Mouse (Mus musculus) kidney, embryonic 16.5 days (tissue): ENCODE results near the gene Bptf. TPM values are rescaled to one million over a fixed set of nuclear protein-coding genes. Genes with fewer than 3 reads are reported as not detected.

ENCODE experiments used
- ATAC-seq: fragments of 200-750 bp; cut with Nextera tagmentation; 2 replicates; pipeline ENCODE4 v1.8.0; 2017; ENCODE audit warnings: moderate TSS enrichment; ENCODE audit not compliant: low FRiP score, low TSS enrichment
- H3K27ac ChIP-seq: fragments of 300-500 bp; sonication (generic); 2 replicates; pipeline ENCODE4 v1.5.1; 2014; ENCODE audit warnings: low read length
- H3K27me3 ChIP-seq: fragments of 300-500 bp; sonication (generic); 2 replicates; pipeline ENCODE4 v1.6.1; 2014; ENCODE audit warnings: low read length, control low read depth, mixed read lengths; ENCODE audit not compliant: insufficient read depth
- H3K36me3 ChIP-seq: fragments of 300-500 bp; sonication (generic); 2 replicates; pipeline ENCODE4 v1.6.1; 2014; ENCODE audit warnings: low read length, control low read depth, mixed read lengths; ENCODE audit not compliant: insufficient read depth
- H3K4me1 ChIP-seq: fragments of 300-500 bp; sonication (generic); 2 replicates; pipeline ENCODE4 v1.6.1; 2014; ENCODE audit warnings: low read length, control low read depth, mixed read lengths; ENCODE audit not compliant: insufficient read depth
- H3K4me2 ChIP-seq: fragments of 300-500 bp; sonication (generic); replicated peaks from 2 replicates; pipeline ENCODE4 v1.6.1; 2014; ENCODE audit warnings: low read depth, low read length
- H3K4me3 ChIP-seq: fragments of 300-500 bp; sonication (generic); 2 replicates; pipeline ENCODE4 v1.5.1; 2014; ENCODE audit warnings: mild to moderate bottlenecking, low read length
- H3K9ac ChIP-seq: fragments of 300-500 bp; sonication (generic); replicated peaks from 2 replicates; pipeline ENCODE4 v1.6.1; 2014; ENCODE audit warnings: low read length
- H3K9me3 ChIP-seq: fragments of 300-500 bp; sonication (generic); 2 replicates; pipeline ENCODE4 v1.6.1; 2016; ENCODE audit warnings: low read length, control low read depth
- WGBS: fragments of 180-500 bp; shearing (Covaris S2); extraction: QIAGEN DNeasy Blood & Tissue Kit; methylation state at CpG from one replicate; pipeline ENCODE4 v1.1.7; 2014; 5-methylcytosine and 5-hydroxymethylcytosine counted together
- polyA plus RNA-seq: library from polyadenylated mRNA; unstranded; fragments of >200 nt; fragmentation: Nextera tagmentation; extraction: Ambion mirVana; gene quantifications from 2 replicates; pipeline ENCODE4 v1.2.1, GENCODE M21; 2015

Bptf gene
- polyA plus RNA-seq, 1 experiment from 2014 or later: 27.7 TPM

DNA sequence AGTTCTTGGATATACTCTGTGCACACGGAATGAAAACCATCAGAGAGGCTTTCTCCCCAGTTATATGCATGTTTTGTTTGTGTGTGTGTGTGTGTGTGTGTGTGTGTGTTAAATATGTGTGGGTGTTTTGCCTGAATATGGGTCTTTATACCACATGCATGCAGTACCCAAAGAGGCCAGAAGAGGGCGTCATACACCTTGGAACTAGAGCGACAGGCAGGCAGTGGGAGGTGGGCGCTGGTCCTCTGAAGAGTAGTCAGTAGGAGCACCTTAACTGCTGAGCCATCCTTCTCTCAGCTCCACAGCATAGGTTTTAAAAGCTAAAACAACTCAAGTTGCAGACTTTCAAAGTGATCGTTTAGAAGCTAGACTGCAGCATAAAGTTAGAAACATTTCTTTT lies 26.7 kb downstream of the Bptf start:
- Histone ChIP-seq H3K9me3 (no peaks in the 10 kb centered on the region), H3K4me1 (peaks cover 11% of the 10 kb centered on the region), H3K27ac (no peak overlapping the region), H3K4me3 (no peak overlapping the region), H3K36me3 (peaks cover under 1% of the 10 kb centered on the region; the same call in 1 of the 2 replicates), H3K9ac (no peak overlapping the region), H3K4me2 (no peak overlapping the region), H3K27me3 (no peaks in the 10 kb centered on the region)
- ATAC-seq: no peak
- 60% methylated on average over 5 of the region's 5 CpGs for WGBS

GRCm38 (mm10) chr11:107103736-107104135 lies 28.2 kb downstream of the Bptf start:
- peaks cover 3% of the 10 kb centered on the region; the same call in 1 of the 2 replicates for H3K36me3 ChIP-seq
- no peak for ATAC-seq
- H3K4me3 ChIP-seq: no peak overlapping the region
- H3K9ac ChIP-seq: no peak overlapping the region
- H3K4me1 ChIP-seq: peaks cover 11% of the 10 kb centered on the region
- no peaks in the 10 kb centered on the region for H3K9me3 ChIP-seq
- H3K27me3 ChIP-seq: no peaks in the 10 kb centered on the region
- H3K27ac ChIP-seq: no peak overlapping the region
- H3K4me2 ChIP-seq: no peak overlapping the region
- WGBS: 83% methylated on average over 2 of the region's 2 CpGs

GRCm38 (mm10) chr11:107103224-107103589 lies 28.7 kb downstream of the Bptf start:
- no peak overlapping the region for H3K4me3 ChIP-seq
- 49% methylated on average over 2 of the region's 2 CpGs for WGBS
- H3K9me3 ChIP-seq: no peaks in the 10 kb centered on the region
- peaks cover 6% of the 10 kb centered on the region for H3K36me3 ChIP-seq
- H3K27ac ChIP-seq: no peak overlapping the region
- no peak overlapping the region for H3K9ac ChIP-seq
- no peak overlapping the region for H3K4me2 ChIP-seq
- H3K27me3 ChIP-seq: no peaks in the 10 kb centered on the region
- peaks cover 11% of the 10 kb centered on the region for H3K4me1 ChIP-seq
- no peak for ATAC-seq

DNA sequence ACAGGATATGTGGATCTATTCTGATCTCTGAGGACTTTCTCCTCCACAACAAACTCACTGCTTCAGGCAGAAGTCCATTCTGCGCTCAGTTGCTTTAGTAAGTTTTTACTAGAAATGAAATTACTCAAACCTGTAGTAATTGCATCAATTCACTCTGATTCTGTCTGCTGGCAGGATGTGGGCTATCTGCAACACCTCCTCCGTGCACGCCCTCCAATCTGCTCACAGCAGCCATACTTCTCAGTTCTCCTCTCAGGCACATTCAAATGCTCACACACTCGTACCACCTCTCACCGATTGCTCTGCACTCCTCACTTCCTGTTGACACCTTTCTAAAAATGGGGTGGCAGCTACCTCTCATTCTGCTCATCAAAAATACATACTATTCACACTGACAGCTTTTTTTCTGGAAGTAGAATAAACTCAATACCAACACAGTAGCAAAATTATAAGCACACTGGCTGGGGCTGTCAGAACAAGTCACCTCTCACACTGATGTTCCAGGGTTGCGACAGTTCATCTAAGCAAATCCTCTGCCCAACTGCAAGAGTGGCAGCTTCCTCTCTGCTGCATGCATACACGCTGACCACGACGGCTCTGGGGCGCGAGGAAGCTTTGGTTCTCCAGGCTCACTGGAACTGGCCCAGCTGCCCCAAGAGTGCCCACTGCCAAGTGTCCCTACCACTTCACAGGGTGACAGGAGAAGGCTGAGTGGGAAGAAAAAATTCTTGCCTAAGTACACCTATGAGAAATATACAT lies 29.3 kb downstream of the Bptf start:
- Histone ChIP-seq H3K27me3 (no peaks in the 10 kb centered on the region), H3K4me2 (no peak overlapping the region), H3K9ac (no peak overlapping the region), H3K4me1 (peaks cover 11% of the 10 kb centered on the region), H3K4me3 (no peak overlapping the region), H3K9me3 (no peaks in the 10 kb centered on the region), H3K36me3 (peaks cover 11% of the 10 kb centered on the region), H3K27ac (no peak overlapping the region)
- no peak for ATAC-seq
- 68% methylated on average over 11 of the region's 11 CpGs for WGBS

GRCm38 (mm10) chr11:107096973-107097372 lies 35.0 kb downstream of the Bptf start:
- peaks cover 28% of the 10 kb centered on the region for H3K36me3 ChIP-seq
- no peak overlapping the region for H3K4me3 ChIP-seq
- no peaks in the 10 kb centered on the region for H3K4me1 ChIP-seq
- H3K9me3 ChIP-seq: no peaks in the 10 kb centered on the region
- H3K4me2 ChIP-seq: no peak overlapping the region
- no peak overlapping the region for H3K27ac ChIP-seq
- WGBS: 93% methylated on average over 5 of the region's 5 CpGs
- no peak overlapping the region for H3K9ac ChIP-seq
- no peaks in the 10 kb centered on the region for H3K27me3 ChIP-seq
- no peak for ATAC-seq

GRCm38 (mm10) chr11:107093871-107094270 lies 38.1 kb downstream of the Bptf start:
- Histone ChIP-seq H3K4me1 (no peaks in the 10 kb centered on the region), H3K9ac (no peak overlapping the region), H3K4me3 (no peak overlapping the region), H3K4me2 (no peak overlapping the region), H3K9me3 (no peaks in the 10 kb centered on the region), H3K27ac (no peak overlapping the region), H3K36me3 (peaks cover 34% of the 10 kb centered on the region), H3K27me3 (no peaks in the 10 kb centered on the region)
- WGBS: 69% methylated on average over 7 of the region's 7 CpGs
- ATAC-seq: no peak

DNA sequence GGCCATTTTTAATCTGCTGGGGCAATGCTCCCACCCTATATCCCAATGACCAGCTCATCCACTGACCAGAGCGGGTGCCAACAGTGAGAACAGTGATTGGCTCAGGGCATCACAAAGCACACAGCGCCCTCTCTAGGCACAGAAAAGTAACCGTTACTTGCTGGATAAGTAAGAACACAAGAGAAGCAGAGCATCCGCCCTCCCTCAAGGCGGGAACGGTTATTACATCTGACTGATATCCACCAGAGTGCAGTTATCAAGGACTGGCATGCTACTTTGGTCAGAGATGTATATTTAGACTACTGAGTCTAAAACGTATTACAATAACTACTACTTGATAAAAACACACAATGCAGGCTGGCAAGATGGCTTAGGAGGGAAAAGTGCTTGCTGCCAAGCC lies 39.3 kb downstream of the Bptf start:
- WGBS: 93% methylated on average over 7 of the region's 7 CpGs
- Histone ChIP-seq H3K4me3 (no peak overlapping the region), H3K27ac (no peak overlapping the region), H3K9ac (no peak overlapping the region), H3K4me1 (no peaks in the 10 kb centered on the region), H3K9me3 (no peaks in the 10 kb centered on the region), H3K36me3 (peaks cover 25% of the 10 kb centered on the region), H3K27me3 (no peaks in the 10 kb centered on the region), H3K4me2 (no peak overlapping the region)
- no peak for ATAC-seq

DNA sequence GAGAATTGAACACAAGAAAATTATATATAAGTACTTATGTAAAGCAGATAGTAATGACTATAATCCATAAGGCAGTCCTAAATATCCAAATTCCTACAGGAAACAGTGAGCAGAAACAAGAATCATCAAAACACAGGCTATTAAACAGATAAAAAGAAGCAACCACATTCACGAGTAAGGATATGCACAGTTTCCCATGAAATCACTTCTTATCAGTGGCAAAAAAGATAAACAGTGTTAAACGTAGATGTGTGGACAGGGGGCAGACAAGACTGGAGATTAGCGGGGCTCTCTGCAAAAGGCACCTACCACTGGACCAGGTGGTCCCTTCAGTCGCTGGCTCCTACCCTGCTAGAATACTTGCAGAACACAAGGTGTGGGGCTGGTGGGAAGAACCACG lies 46.1 kb downstream of the Bptf start:
- Histone ChIP-seq H3K9me3 (no peaks in the 10 kb centered on the region), H3K27me3 (no peaks in the 10 kb centered on the region), H3K36me3 (peaks cover 25% of the 10 kb centered on the region), H3K4me3 (no peak overlapping the region), H3K27ac (no peak overlapping the region), H3K4me1 (no peaks in the 10 kb centered on the region), H3K4me2 (no peak overlapping the region), H3K9ac (no peak overlapping the region)
- ATAC-seq: no peak
- 89% methylated on average over 5 of the region's 5 CpGs for WGBS

DNA sequence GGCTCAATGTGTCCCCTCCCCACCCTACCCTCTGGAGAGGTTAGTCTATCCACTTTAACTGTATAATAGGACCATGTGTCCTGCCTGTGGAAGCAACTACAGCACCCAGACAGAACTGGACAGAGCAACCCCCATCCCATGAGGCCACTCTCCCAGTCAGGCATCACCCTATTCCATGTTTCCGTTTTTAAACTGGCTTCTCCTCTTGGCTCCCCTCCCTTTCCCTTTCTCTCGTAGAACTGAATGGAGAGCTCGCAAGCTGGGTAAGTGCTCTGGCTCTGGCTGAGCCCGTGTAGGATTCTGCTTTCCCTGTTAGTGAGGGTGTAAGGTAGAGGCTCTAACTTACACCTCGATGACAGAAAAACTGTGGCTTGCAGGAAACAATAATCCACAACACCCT lies 48.4 kb downstream of the Bptf start:
- no peaks in the 10 kb centered on the region for H3K4me1 ChIP-seq
- ATAC-seq: no peak
- H3K9me3 ChIP-seq: no peaks in the 10 kb centered on the region
- H3K4me2 ChIP-seq: no peak overlapping the region
- 78% methylated on average over 5 of the region's 5 CpGs for WGBS
- peaks cover 41% of the 10 kb centered on the region for H3K36me3 ChIP-seq
- no peak overlapping the region for H3K27ac ChIP-seq
- no peak overlapping the region for H3K9ac ChIP-seq
- no peak overlapping the region for H3K4me3 ChIP-seq
- H3K27me3 ChIP-seq: no peaks in the 10 kb centered on the region

- Histone ChIP-seq H3K27me3 (no peaks in the 10 kb centered on the region), H3K4me3 (no peak overlapping the region), H3K36me3 (peaks cover 69% of the 10 kb centered on the region), H3K27ac (no peak overlapping the region), H3K4me1 (no peaks in the 10 kb centered on the region), H3K4me2 (no peak overlapping the region), H3K9me3 (no peaks in the 10 kb centered on the region), H3K9ac (no peak overlapping the region)
- WGBS: 78% methylated on average over 11 of the region's 11 CpGs
- no peak for ATAC-seq
Measured at GRCm38 (mm10) chr11:107065216-107065785, 66.6 kb downstream of the Bptf start.
